Mouse (Mus musculus) testis, adult 2 months (tissue): ENCODE data around the gene Wfdc15a.

Experiments
- CTCF ChIP-seq: fragments of 200-500 bp; IDR thresholded peaks from 2 replicates; pipeline ENCODE4 v1.5.1; 2012; ENCODE audit warnings: low read depth, mild to moderate bottlenecking, inconsistent platforms, low read length, moderate library complexity; ENCODE audit not compliant: control insufficient read depth, insufficient read depth, insufficient replicate concordance
- POLR2A ChIP-seq: fragments of 200-500 bp; IDR thresholded peaks from 2 replicates; pipeline ENCODE4 v1.6.1; 2012; ENCODE audit warnings: low read depth, mild to moderate bottlenecking, inconsistent platforms, low read length, moderate library complexity; ENCODE audit not compliant: control insufficient read depth

GRCm38 (mm10) chr2:164221522-164221921 lies 21.6 kb upstream of the Wfdc15a start, which contains the start of gene Wfdc15b:
- TF ChIP-seq POLR2A (no peak), CTCF (no peak)
